Mouse (Mus musculus) CH12.LX (cell line): ENCODE results near the gene Gm10203. TPM values are rescaled to one million over a fixed set of nuclear protein-coding genes. Genes with fewer than 3 reads are reported as not detected.

ENCODE experiments used
- DNase-seq: peaks from one replicate; pipeline ENCODE4 v3.0.0-alpha.2; 2013; ENCODE audit errors: extremely low read depth
- H3K27ac ChIP-seq: 2 replicates; pipeline ENCODE4 v1.5.1; 2012; ENCODE audit warnings: low read depth, mild to moderate bottlenecking, control low read depth, moderate library complexity; ENCODE audit not compliant: insufficient read depth
- H3K27me3 ChIP-seq: replicated peaks from 2 replicates; pipeline ENCODE3; 2012; ENCODE audit warnings: inconsistent platforms
- H3K36me3 ChIP-seq, 2 experiments: replicated peaks in 1 of 2; 2 replicates each; pipeline versions ENCODE3 to v1.6.1; 2012; ENCODE audit warnings: inconsistent platforms in 1 of 2, low read length in 1 of 2, mild to moderate bottlenecking in 1 of 2, mixed read lengths in 1 of 2, moderate library complexity in 1 of 2; ENCODE audit not compliant: control insufficient read depth in 1 of 2, insufficient read depth in 1 of 2
- H3K4me1 ChIP-seq, 2 experiments: 2 replicates each; pipeline ENCODE4 v1.6.1; 2012; ENCODE audit warnings: inconsistent platforms in 1 of 2, moderate library complexity in 1 of 2; ENCODE audit not compliant: insufficient read depth in 2 of 2, control insufficient read depth in 1 of 2
- H3K4me2 ChIP-seq: 2 replicates; pipeline ENCODE4 v1.6.1; 2012; ENCODE audit warnings: low read depth, mild to moderate bottlenecking, control low read depth; ENCODE audit not compliant: poor library complexity, insufficient read depth, severe bottlenecking
- H3K4me3 ChIP-seq, 3 experiments: fragments of 150-350 bp in 1 of 3; sonication (generic) in 1 of 3; replicated peaks in 1 of 3; 2 replicates each; pipeline versions ENCODE3 to v1.5.1; 2011 to 2012; ENCODE audit warnings: low read depth in 2 of 3, low read length in 2 of 3, mild to moderate bottlenecking in 2 of 3, moderate library complexity in 2 of 3, control low read depth in 1 of 3, improper control_type of control experiment in 1 of 3, inconsistent platforms in 1 of 3, mixed read lengths in 1 of 3; ENCODE audit not compliant: poor library complexity in 1 of 3
- H3K79me2 ChIP-seq: replicated peaks from 2 replicates; pipeline ENCODE4 v1.6.1; 2012; ENCODE audit warnings: mild to moderate bottlenecking, moderate library complexity; ENCODE audit not compliant: control insufficient read depth, poor library complexity, insufficient read depth, severe bottlenecking; ENCODE audit errors: extremely low read depth
- H3K9ac ChIP-seq: 2 replicates; pipeline ENCODE4 v1.6.1; 2012; ENCODE audit warnings: low read depth, mild to moderate bottlenecking, control low read depth, moderate library complexity; ENCODE audit not compliant: insufficient read depth
- H3K9me3 ChIP-seq: replicated peaks from 2 replicates; pipeline ENCODE3; 2012; ENCODE audit warnings: low read length, inconsistent platforms, mixed read lengths
- BHLHE40 ChIP-seq: IDR thresholded peaks from 2 replicates; pipeline ENCODE4 v1.6.1; 2011; ENCODE audit warnings: mild to moderate bottlenecking, low read depth, low read length, improper control_type of control experiment
- E2F4 ChIP-seq: IDR thresholded peaks from 2 replicates; pipeline ENCODE4 v1.6.1; 2011; ENCODE audit warnings: low read depth, low read length, improper control_type of control experiment; ENCODE audit not compliant: insufficient replicate concordance
- ELF1 ChIP-seq: IDR thresholded peaks from 2 replicates; pipeline ENCODE4 v1.6.1; 2014; ENCODE audit warnings: low read depth, mild to moderate bottlenecking, inconsistent platforms, low read length, improper control_type of control experiment
- ETS1 ChIP-seq: conservative IDR thresholded peaks from 2 replicates; pipeline ENCODE4 v1.6.1; 2012; ENCODE audit warnings: low read depth, mild to moderate bottlenecking, inconsistent platforms, low read length, improper control_type of control experiment, moderate library complexity
- HCFC1 ChIP-seq: IDR thresholded peaks from 2 replicates; pipeline ENCODE4 v1.6.1; 2012; ENCODE audit warnings: low read depth, mild to moderate bottlenecking, inconsistent platforms, low read length, improper control_type of control experiment
- IRF4 ChIP-seq: IDR thresholded peaks from 2 replicates; pipeline ENCODE4 v1.6.1; 2014; ENCODE audit warnings: low read depth, mild to moderate bottlenecking, inconsistent platforms, low read length, improper control_type of control experiment
- JUN ChIP-seq: IDR thresholded peaks from 2 replicates; pipeline ENCODE4 v1.6.1; 2011; ENCODE audit warnings: low read depth, mild to moderate bottlenecking, low read length, improper control_type of control experiment, moderate library complexity; ENCODE audit not compliant: insufficient read depth
- JUND ChIP-seq: conservative IDR thresholded peaks from 2 replicates; pipeline ENCODE4 v1.6.1; 2011; ENCODE audit warnings: low read depth, low read length, improper control_type of control experiment
- KAT2A ChIP-seq: IDR thresholded peaks from 2 replicates; pipeline ENCODE4 v1.6.1; 2012; ENCODE audit warnings: low read length, improper control_type of control experiment, inconsistent platforms; ENCODE audit not compliant: insufficient replicate concordance
- MAFK ChIP-seq: IDR thresholded peaks from 2 replicates; pipeline ENCODE4 v1.6.1; 2011; ENCODE audit warnings: low read length, improper control_type of control experiment; ENCODE audit not compliant: insufficient replicate concordance
- MAX ChIP-seq: IDR thresholded peaks from 2 replicates; pipeline ENCODE4 v1.6.1; 2011; ENCODE audit warnings: low read length, improper control_type of control experiment
- MAZ ChIP-seq: IDR thresholded peaks from 2 replicates; pipeline ENCODE4 v1.6.1; 2012; ENCODE audit warnings: low read depth, mild to moderate bottlenecking, inconsistent platforms, low read length, improper control_type of control experiment, moderate library complexity
- MEF2A ChIP-seq: IDR thresholded peaks from 2 replicates; pipeline ENCODE4 v1.6.1; 2014; ENCODE audit warnings: low read depth, mild to moderate bottlenecking, inconsistent platforms, low read length, improper control_type of control experiment, borderline replicate concordance
- MXI1 ChIP-seq: IDR thresholded peaks from 2 replicates; pipeline ENCODE4 v1.6.1; 2011; ENCODE audit warnings: mild to moderate bottlenecking, low read depth, low read length, improper control_type of control experiment
- MYC ChIP-seq: IDR thresholded peaks from 2 replicates; pipeline ENCODE4 v1.6.1; 2011; ENCODE audit warnings: low read depth, mild to moderate bottlenecking, improper control_type of control experiment, low read length
- NELFE ChIP-seq: IDR thresholded peaks from 2 replicates; pipeline ENCODE4 v1.6.1; 2011; ENCODE audit warnings: low read depth, low read length, improper control_type of control experiment
- POLR2A ChIP-seq: IDR thresholded peaks from 2 replicates; pipeline ENCODE4 v1.6.1; 2011; ENCODE audit warnings: low read depth, mild to moderate bottlenecking, improper control_type of control experiment, low read length
- POLR2AphosphoS2 ChIP-seq: IDR thresholded peaks from 2 replicates; pipeline ENCODE4 v1.6.1; 2011; ENCODE audit warnings: low read depth, low read length, improper control_type of control experiment
- RAD21 ChIP-seq: IDR thresholded peaks from 2 replicates; pipeline ENCODE4 v1.6.1; 2011; ENCODE audit warnings: low read depth, mild to moderate bottlenecking, low read length, improper control_type of control experiment, moderate library complexity
- SIN3A ChIP-seq: IDR thresholded peaks from 2 replicates; pipeline ENCODE4 v1.6.1; 2012; ENCODE audit warnings: low read length, improper control_type of control experiment, inconsistent platforms
- SMC3 ChIP-seq: IDR thresholded peaks from 2 replicates; pipeline ENCODE4 v1.6.1; 2011; ENCODE audit warnings: low read depth, low read length, improper control_type of control experiment
- TBP ChIP-seq: conservative IDR thresholded peaks from 2 replicates; pipeline ENCODE4 v1.6.1; 2011; ENCODE audit warnings: low read depth, low read length, improper control_type of control experiment
- UBTF ChIP-seq: IDR thresholded peaks from 2 replicates; pipeline ENCODE4 v1.6.1; 2012; ENCODE audit warnings: low read depth, mild to moderate bottlenecking, inconsistent platforms, low read length, improper control_type of control experiment, moderate library complexity
- USF2 ChIP-seq: conservative IDR thresholded peaks from 2 replicates; pipeline ENCODE4 v1.6.1; 2011; ENCODE audit warnings: low read depth, low read length, improper control_type of control experiment
- ZC3H11A ChIP-seq: IDR thresholded peaks from 2 replicates; pipeline ENCODE4 v1.6.1; 2012; ENCODE audit warnings: low read depth, mild to moderate bottlenecking, inconsistent platforms, low read length, improper control_type of control experiment
- ZMIZ1 ChIP-seq: IDR thresholded peaks from 2 replicates; pipeline ENCODE4 v1.6.1; 2012; ENCODE audit warnings: low read depth, mild to moderate bottlenecking, inconsistent platforms, low read length, improper control_type of control experiment
- dilution Hi-C: fragments of 300-500 bp; cut with MboI; formaldehyde crosslinking; loops from 2 replicates; pipeline ENCODE4 v1.14.3; 2020; ENCODE audit warnings: low sequenced_read_pairs; ENCODE audit not compliant: extremely low pct_unique_long_range_greater_than_20kb, extremely low pct_ligation_motif_present
- in situ Hi-C: fragments of 300-500 bp; cut with MboI; formaldehyde crosslinking; loops from 3 replicates; pipeline ENCODE4 v1.14.3; 2019; ENCODE audit warnings: low sequenced_read_pairs, low pct_ligation_motif_present, low pct_unique_long_range_greater_than_20kb, mixed read lengths
- polyA plus RNA-seq: library from polyadenylated mRNA; unstranded; fragments of >175 nt; gene quantifications from 2 replicates; pipeline ENCODE4 v1.2.1, GENCODE M21; 2012; ENCODE audit warnings: low read depth; ENCODE audit not compliant: insufficient read length
- total RNA-seq, 2 experiments: library from RNA; depleted of rRNA; stranded (reverse); fragments of 300-350 nt in 1 of 2; fragments of >200 nt in 1 of 2; gene quantifications; 2 replicates each; pipeline ENCODE4 v1.2.3; 2012 to 2014

Gene Gm10203
- total and polyA plus RNA-seq, 3 experiments, result not detected

- peaks cover 3 to 25% of the 10 kb centered on the region in 2 experiments for H3K36me3 ChIP-seq
- no peaks in the 10 kb centered on the region for H3K4me1 ChIP-seq
- no peak overlapping the region for H3K9ac ChIP-seq
- no peak for DNase-seq
- H3K79me2 ChIP-seq, result no peaks in the 10 kb centered on the region
- no peak for TF ChIP-seq JUN
- no peak for TF ChIP-seq E2F4
- no peak for TF ChIP-seq SIN3A
- TF ChIP-seq ZC3H11A, result no peak
- TF ChIP-seq MYC, result no peak
- no peak for TF ChIP-seq MAFK
- no peak for TF ChIP-seq ETS1
- no peak for TF ChIP-seq HCFC1
- no peak for TF ChIP-seq JUND
- no peak for TF ChIP-seq KAT2A
- no peak for TF ChIP-seq SMC3
- no peak for TF ChIP-seq RAD21
- no peak for TF ChIP-seq ZMIZ1
- TF ChIP-seq BHLHE40, result no peak
- TF ChIP-seq, all 38 proteins: peak for 0
- dilution Hi-C loops (no loop called here), in situ Hi-C loops (no loop called here)
- Histone ChIP-seq H3K27ac (no peak overlapping the region), H3K4me2 (no peak overlapping the region), H3K27me3 (no peaks in the 10 kb centered on the region), H3K9me3 (no peaks in the 10 kb centered on the region), H3K4me3 (no peak overlapping the region)
These were observed 23.6 kb downstream of the Gm10203 start for GRCm38 (mm10) chr6:149153473-149154115.

DNA sequence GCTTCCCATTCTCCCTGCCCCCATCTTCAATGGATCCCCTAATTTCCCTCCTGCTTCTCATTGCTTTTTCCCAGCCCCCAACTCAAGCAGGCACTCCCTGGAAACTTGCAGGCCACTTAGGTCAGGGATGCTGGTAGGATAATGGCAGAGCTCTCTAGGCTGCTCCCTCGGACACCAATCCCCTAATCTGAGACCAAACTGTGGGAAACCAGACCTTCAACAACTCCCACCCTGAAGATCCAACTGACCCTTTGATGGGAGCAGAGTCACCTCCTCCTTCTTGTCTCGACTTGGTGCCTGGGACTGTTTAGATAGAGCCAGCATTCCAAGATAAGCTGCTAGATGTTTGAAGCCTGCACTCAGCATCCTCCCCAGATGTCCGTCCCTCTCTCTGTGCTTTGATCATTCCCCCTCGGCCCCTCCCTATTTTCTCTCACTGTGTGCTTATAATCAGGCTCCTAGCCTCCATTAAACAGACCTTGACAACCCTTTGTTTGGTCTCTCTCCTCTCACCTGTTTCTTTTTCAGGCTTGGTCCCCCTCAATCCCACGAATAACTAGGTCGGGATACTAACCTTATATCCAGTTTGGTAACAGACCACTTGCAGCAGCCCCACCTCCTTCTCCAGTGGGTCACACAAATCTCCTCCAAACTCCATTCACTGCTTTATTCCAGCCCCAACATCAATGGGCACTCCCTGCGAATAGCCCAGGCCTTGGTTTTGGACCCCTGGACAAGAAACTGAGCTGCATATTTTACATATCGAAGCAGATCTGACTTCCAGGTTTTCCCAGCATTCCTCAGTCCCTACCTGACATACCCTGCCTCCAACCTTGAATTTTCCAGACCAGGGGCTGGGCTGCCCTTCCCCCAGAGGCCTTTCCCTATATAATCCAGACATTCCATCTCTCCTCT lies 24.4 kb downstream of the Gm10203 start:
- Histone ChIP-seq H3K79me2 (no peaks in the 10 kb centered on the region), H3K27ac (no peak overlapping the region), H3K9me3 (no peaks in the 10 kb centered on the region), H3K4me3 (no peak overlapping the region), H3K4me1 (no peaks in the 10 kb centered on the region), H3K36me3 (peaks cover 3 to 26% of the 10 kb centered on the region in 2 experiments), H3K27me3 (no peaks in the 10 kb centered on the region), H3K9ac (no peak overlapping the region), H3K4me2 (no peak overlapping the region)
- dilution Hi-C loops, result no loop called here
- no peak for DNase-seq
- in situ Hi-C loops, result no loop called here
- TF ChIP-seq SMC3 (no peak), MAX (no peak), JUN (no peak), IRF4 (no peak), SIN3A (no peak), POLR2A (no peak), E2F4 (no peak), MYC (no peak), UBTF (no peak), MAFK (no peak), ELF1 (no peak), MAZ (no peak), USF2 (no peak), MXI1 (no peak), NELFE (no peak), POLR2AphosphoS2 (no peak), MEF2A (no peak), TBP (no peak)
